Mouse (Mus musculus): ENCODE results near the gene Hist1h4h.

The Hist1h4h gene

DNA sequence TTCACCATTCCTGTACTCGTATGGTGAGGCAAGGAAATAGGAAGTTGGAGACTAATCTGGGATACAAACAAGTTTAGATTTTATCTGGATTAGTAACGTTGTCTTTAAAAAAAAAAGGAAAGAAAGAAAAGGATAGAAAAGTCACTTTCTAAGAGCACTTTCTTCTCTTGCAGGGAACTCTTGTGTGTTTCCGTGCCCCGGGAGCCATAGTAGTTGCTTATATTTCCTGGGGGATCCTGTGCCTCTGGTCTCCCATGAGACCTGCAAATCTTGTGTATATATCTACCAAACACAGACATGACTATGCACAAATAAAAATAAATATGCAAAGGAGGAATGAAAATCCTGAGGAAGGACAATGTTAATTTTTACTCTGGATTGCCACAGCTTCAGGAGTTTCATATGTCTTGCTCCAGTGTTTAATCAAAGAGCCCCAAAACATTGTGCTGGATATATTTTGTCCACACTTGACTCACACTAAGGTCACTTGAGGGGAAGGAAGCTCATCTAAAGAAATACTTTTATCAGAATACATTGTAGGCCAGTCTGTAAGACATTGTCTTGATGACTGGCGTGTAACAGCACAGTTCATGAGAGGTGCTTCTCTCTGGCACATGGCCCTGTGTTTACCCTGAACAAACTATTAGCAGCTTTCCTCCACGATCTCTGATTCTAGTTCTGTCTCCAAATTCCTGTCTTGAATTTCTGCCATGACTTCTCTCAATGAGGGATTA is 46.2 kb downstream of the Hist1h4h start:
- no peak for DNase-seq

DNA sequence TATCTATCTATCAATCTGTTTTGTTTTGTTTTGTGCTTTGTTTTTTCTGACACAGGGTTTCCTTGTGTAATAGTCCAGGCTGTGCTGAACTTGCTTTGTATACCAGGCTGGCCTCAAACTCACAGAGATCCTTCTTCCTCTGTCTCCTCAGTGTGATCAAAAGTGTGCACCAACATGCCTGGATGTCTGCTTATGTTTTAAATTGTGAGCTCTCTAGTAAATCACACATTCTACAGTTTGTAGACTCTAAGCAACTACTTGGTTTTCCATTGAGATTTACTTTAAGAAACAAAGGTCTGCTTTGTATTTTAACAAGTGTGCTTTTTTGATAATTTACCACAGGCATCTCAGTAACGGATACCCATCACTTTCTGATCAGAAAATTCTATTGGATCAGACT is 47.0 kb downstream of the Hist1h4h start:
- no peak for DNase-seq
